Mouse (Mus musculus) lung, embryonic 14.5 days (tissue): ENCODE measurements around the gene Mindy4. TPM values are rescaled to one million over a fixed set of nuclear protein-coding genes. Genes with fewer than 3 reads are reported as not detected.

ENCODE experiments used
- ATAC-seq: fragments of 200-750 bp; cut with Nextera tagmentation; 2 replicates; pipeline ENCODE4 v1.8.0; 2017; ENCODE audit warnings: mild to moderate bottlenecking, moderate TSS enrichment, moderate library complexity; ENCODE audit not compliant: insufficient read depth
- DNase-seq: peaks from one replicate; pipeline ENCODE4 v3.0.0-alpha.2; 2015
- H3K27ac ChIP-seq: fragments of 300-500 bp; sonication (generic); 2 replicates; pipeline ENCODE4 v1.5.1; 2014; ENCODE audit warnings: low read depth, mild to moderate bottlenecking, moderate library complexity
- H3K27me3 ChIP-seq: fragments of 300-500 bp; sonication (generic); 2 replicates; pipeline ENCODE4 v1.6.1; 2014; ENCODE audit warnings: low read length, control low read depth; ENCODE audit not compliant: insufficient read depth
- H3K36me3 ChIP-seq: fragments of 300-500 bp; sonication (generic); 2 replicates; pipeline ENCODE4 v1.6.1; 2014; ENCODE audit warnings: control low read depth; ENCODE audit not compliant: insufficient read depth
- H3K4me1 ChIP-seq: fragments of 300-500 bp; sonication (generic); 2 replicates; pipeline ENCODE4 v1.6.1; 2014; ENCODE audit warnings: antibody characterized with exemption, control low read depth; ENCODE audit not compliant: insufficient read depth
- H3K4me2 ChIP-seq: fragments of 300-500 bp; sonication (generic); 2 replicates; pipeline ENCODE4 v1.6.1; 2014; ENCODE audit warnings: mild to moderate bottlenecking
- H3K4me3 ChIP-seq: fragments of 300-500 bp; sonication (generic); 2 replicates; pipeline ENCODE4 v1.5.1; 2014; ENCODE audit warnings: low read depth, low read length
- H3K9ac ChIP-seq: fragments of 300-500 bp; sonication (generic); 2 replicates; pipeline ENCODE4 v1.6.1; 2014
- H3K9me3 ChIP-seq: fragments of 300-500 bp; sonication (generic); 2 replicates; pipeline ENCODE4 v1.6.1; 2016; ENCODE audit warnings: low read depth, low read length, control low read depth
- CTCF ChIP-seq: IDR thresholded peaks from 2 replicates; pipeline ENCODE4 v1.5.1; 2016; ENCODE audit warnings: antibody characterized with exemption, low read depth
- WGBS: fragments of 180-500 bp; shearing (Covaris S2); extraction: QIAGEN DNeasy Blood & Tissue Kit; methylation state at CpG from one replicate; pipeline ENCODE4 v1.1.7; 2014; 5-methylcytosine and 5-hydroxymethylcytosine counted together
- polyA plus RNA-seq: library from polyadenylated mRNA; unstranded; fragments of >200 nt; fragmentation: Nextera tagmentation; extraction: Ambion mirVana; gene quantifications from 2 replicates; pipeline ENCODE4 v1.2.1, GENCODE M21; 2014

Gene Mindy4
- polyA plus RNA-seq, 1 experiment from 2014 or later: 18.8 TPM

DNA sequence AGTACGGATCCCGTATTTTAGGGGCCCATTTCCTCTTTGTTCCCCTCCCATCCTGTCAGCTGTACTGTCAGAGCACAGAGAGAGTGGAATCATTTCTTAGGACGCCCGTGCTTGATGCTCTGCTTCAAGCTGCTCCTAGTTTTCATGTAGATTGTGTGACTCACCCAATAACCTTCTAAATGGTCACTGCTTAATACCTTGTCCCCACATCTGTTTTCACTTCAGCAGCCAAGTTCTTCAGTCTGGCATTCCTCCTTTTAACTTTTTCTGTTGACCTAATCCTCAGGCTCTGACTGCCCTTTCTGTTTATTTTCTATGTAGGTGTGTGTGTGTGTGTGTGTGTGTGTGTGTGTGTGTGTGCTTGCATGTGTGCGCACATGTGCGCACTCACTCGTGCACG lies 4.6 kb downstream of the Mindy4 start:
- H3K4me2 ChIP-seq: no peak overlapping the region
- no peak for ATAC-seq

GRCm38 (mm10) chr6:55210423-55211365 lies 7.5 kb downstream of the Mindy4 start:
- H3K4me2 ChIP-seq: no peak overlapping the region
- no peak overlapping the region for H3K9ac ChIP-seq
- H3K4me3 ChIP-seq: no peak overlapping the region
- no peaks in the 10 kb centered on the region for H3K27me3 ChIP-seq
- TF ChIP-seq CTCF: no peak
- no peaks in the 10 kb centered on the region for H3K9me3 ChIP-seq
- peak overlapping the region; percentile 55 for H3K27ac ChIP-seq
- H3K36me3 ChIP-seq: peaks cover 9% of the 10 kb centered on the region; the same call in 1 of the 2 replicates
- no peaks in the 10 kb centered on the region for H3K4me1 ChIP-seq
- no peak for ATAC-seq
- WGBS: 49% methylated on average over 15 of the region's 15 CpGs
- peak; percentile 47 for DNase-seq

More for the DNA sequence above, 4.6 kb downstream of the Mindy4 start:
- no peak overlapping the region for H3K27ac ChIP-seq
- WGBS: 74% methylated on average over 8 of the region's 8 CpGs
- no peak overlapping the region for H3K9ac ChIP-seq
- H3K9me3 ChIP-seq: no peaks in the 10 kb centered on the region
- TF ChIP-seq CTCF: no peak
- no peak overlapping the region for H3K4me3 ChIP-seq
- DNase-seq: no peak
- 0 out of 2 replicates have a peak, but pooled peaks cover 6% of the 10 kb centered on the region for H3K36me3 ChIP-seq
- H3K4me1 ChIP-seq: no peaks in the 10 kb centered on the region
- no peaks in the 10 kb centered on the region for H3K27me3 ChIP-seq

DNA sequence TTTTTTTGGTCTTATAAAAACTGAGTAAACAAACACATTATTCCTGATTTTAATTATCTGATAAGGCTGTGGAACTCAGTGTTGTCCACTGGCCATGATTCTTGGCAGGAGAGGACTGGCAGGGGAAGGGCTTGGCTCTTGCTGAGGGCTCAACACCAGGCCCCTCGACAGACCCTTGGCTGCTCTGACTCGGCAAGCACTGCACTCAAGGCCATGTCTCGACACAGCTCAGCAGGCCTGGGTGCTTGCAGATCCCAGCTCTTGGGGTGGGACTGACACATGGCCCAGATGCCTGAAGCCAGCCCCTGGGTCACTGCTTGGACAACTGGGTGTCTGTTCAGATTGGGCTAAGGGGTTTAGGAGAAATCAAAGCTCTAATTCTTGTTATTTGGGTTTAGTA lies 11.4 kb downstream of the Mindy4 start:
- DNase-seq (no peak), ATAC-seq (no peak)
- Histone ChIP-seq H3K27me3 (no peaks in the 10 kb centered on the region), H3K4me2 (no peak overlapping the region), H3K9ac (no peak overlapping the region), H3K4me1 (no peaks in the 10 kb centered on the region), H3K36me3 (peaks cover 34% of the 10 kb centered on the region), H3K9me3 (no peaks in the 10 kb centered on the region), H3K27ac (no peak overlapping the region), H3K4me3 (no peak overlapping the region)
- WGBS: 54% methylated on average over 3 of the region's 3 CpGs
- no peak for TF ChIP-seq CTCF

DNA sequence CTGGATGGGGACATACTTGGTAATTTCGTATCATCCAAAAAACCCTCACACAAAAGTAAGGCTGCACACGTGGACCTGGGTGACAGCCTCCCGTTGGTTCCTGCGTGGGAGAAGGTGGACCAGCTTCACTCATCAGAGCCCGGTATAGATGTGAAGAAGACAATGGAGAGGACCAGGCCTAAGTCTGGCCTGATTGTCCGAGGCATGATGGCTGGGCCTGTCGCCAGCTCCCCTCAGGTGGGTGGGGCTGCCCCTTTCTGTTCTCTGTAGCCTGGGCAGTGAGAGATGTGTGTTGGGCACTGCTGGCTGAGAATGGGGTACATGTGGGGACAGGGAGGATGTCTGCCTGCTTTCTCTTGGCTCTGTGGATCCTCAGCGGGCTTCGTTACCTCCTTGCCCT lies 15.0 kb downstream of the Mindy4 start:
- DNase-seq (no peak), ATAC-seq (no peak)
- Histone ChIP-seq H3K27ac (no peak overlapping the region), H3K9ac (no peak overlapping the region), H3K9me3 (no peaks in the 10 kb centered on the region), H3K4me2 (no peak overlapping the region), H3K27me3 (no peaks in the 10 kb centered on the region), H3K36me3 (peaks cover 30% of the 10 kb centered on the region), H3K4me1 (no peaks in the 10 kb centered on the region), H3K4me3 (no peak overlapping the region)
- 90% methylated on average over 9 of the region's 9 CpGs for WGBS
- TF ChIP-seq CTCF: no peak

DNA sequence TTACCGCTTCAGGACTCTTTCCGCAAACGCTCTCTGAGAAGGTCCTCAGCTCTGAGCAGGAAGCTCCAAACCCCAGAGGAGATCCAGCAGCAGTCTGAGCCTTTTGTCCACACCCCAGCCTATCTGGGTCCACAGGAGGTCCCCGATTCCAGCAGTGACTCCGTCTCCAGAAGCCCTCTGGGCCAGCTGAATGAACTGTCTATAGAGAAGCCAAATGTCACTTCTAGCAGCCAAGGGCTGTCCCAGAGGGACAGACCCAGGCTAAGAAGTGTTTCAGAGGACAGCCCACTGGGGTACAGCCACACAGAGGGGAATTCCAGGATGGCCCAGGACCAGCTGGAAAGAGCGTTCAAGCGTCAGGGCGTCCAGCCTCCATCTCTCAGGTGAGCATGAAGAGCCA lies 20.8 kb downstream of the Mindy4 start:
- Histone ChIP-seq H3K4me3 (no peak overlapping the region), H3K27me3 (no peaks in the 10 kb centered on the region), H3K27ac (no peak overlapping the region), H3K36me3 (peaks cover 25% of the 10 kb centered on the region), H3K9ac (no peak overlapping the region), H3K4me2 (no peak overlapping the region), H3K9me3 (no peaks in the 10 kb centered on the region), H3K4me1 (no peaks in the 10 kb centered on the region)
- no peak for DNase-seq
- no peak for TF ChIP-seq CTCF
- WGBS: 94% methylated on average over 8 of the region's 8 CpGs
- no peak for ATAC-seq

DNA sequence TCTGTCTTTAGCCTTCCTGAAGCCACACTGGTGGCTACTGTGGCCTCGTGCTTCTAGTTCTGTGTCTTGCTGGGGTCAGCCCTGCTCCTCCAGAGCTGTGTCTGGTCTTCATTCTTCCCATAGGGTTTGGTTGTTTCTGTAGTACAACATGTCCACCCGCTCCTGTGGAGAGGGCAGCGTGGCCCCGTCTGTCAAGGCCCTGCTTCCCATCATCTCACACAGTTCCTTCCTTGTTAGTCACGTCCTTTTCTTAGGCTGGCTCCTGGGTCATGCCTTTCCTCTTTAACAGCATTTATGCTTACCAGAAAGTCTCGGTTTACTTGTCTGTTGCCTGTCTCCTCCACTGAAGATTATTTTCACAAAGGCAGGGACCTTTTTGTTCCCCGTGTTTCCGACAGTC lies 26.9 kb downstream of the Mindy4 start:
- no peaks in the 10 kb centered on the region for H3K4me1 ChIP-seq
- DNase-seq (no peak), ATAC-seq (no peak)
- WGBS: 67% methylated on average over 8 of the region's 8 CpGs
- no peak overlapping the region for H3K9ac ChIP-seq
- H3K4me2 ChIP-seq: no peak overlapping the region
- H3K36me3 ChIP-seq: peaks cover 10% of the 10 kb centered on the region; the same call in 1 of the 2 replicates
- no peaks in the 10 kb centered on the region for H3K27me3 ChIP-seq
- H3K27ac ChIP-seq: no peak overlapping the region
- no peak overlapping the region for H3K4me3 ChIP-seq
- H3K9me3 ChIP-seq: no peaks in the 10 kb centered on the region
- no peak for TF ChIP-seq CTCF

DNA sequence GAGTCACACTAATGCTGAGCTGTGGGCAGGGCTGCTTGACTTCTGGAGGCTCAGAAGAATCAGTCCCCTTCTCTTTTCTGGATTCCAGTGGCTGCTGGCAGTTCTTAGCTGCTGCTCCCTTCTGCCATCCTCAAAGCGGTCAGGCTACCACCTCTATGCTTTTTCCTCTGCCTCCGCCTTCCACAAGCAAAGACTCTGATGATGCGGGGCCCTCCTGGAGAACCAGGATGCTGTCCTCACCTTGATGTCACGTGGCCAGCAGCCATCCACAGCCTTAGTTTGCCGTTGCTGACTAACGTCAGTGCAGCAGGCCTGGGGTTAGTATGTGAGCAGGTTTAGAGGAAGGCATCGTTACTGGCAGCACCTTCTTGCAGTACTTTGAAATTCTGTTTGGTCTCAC lies 28.9 kb downstream of the Mindy4 start:
- no peak for ATAC-seq
- Histone ChIP-seq H3K4me1 (no peaks in the 10 kb centered on the region), H3K36me3 (0 out of 2 replicates have a peak, but pooled peaks cover 7% of the 10 kb centered on the region), H3K9me3 (no peaks in the 10 kb centered on the region), H3K4me3 (no peak overlapping the region), H3K27me3 (no peaks in the 10 kb centered on the region), H3K4me2 (no peak overlapping the region), H3K9ac (no peak overlapping the region), H3K27ac (no peak overlapping the region)
- WGBS: 84% methylated on average over 7 of the region's 7 CpGs
- no peak for TF ChIP-seq CTCF
- no peak for DNase-seq
